Comparison of ENCODE assay signal across 31 mouse cellular contexts in the genomic region with DNA sequence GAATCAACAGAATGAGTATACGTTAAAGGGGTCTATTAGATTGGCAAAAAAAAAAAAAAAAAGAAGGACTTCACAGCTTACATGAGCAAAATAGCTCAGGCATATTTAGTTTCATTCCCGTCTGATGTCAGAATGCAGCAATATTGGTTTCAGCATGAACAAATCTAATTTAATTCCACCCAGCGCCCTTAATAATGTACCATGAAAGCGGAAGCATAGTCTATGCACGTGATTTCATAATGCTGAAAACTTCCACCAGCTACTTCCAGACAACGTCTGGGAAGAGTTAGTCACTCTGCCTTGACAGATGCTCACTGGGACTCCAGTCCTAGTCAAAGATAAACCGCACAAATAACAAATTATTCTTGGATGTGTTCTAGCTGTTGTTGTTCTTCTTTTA. TPM values are rescaled to one million over a fixed set of nuclear protein-coding genes. Genes with fewer than 3 reads are reported as not detected.
A peak's percentile ranks its signal among the peaks of the same experiment; 100 is the strongest.
DNase-seq lines count a peak whose midpoint lies in the region; ATAC-seq and TF ChIP-seq lines count a peak whose summit lies in the region.
"Had no signal": no experiment of that assay in that cellular context is flagged by ENCODE, and none has a peak within 500 bp of the region (broad histone marks: within the 10 kb centered on the region; RNA-seq: fewer than 3 reads in every experiment).

No protein-coding gene starts in this region.

- no peaks in the 10 kb centered on the region for H3K27me3 ChIP-seq in myocyte (ENCODE audit: control insufficient read depth, insufficient read depth, insufficient read length)
- H3K27me3 ChIP-seq: CH12.LX; embryonic facial prominence, embryonic 13.5 days; forebrain, embryonic 13.5 days; heart, embryonic 12.5 days; heart, embryonic 15.5 days; hindbrain, embryonic 13.5 days had no signal

- ATAC-seq in frontal cortex, adult (ENCODE audit: low TSS enrichment), result peak; percentile 39; the same call in 1 of the 2 replicates
- no peak for ATAC-seq in megakaryocyte-erythroid progenitor cell, adult 5-6 weeks (replicated peaks; ENCODE audit: low FRiP score, low TSS enrichment, poor library complexity, severe bottlenecking)
- ATAC-seq: activated CD4-positive, CD25-positive, alpha-beta regulatory T cell, adult 4 months; forebrain, embryonic 13.5 days; forebrain, embryonic 16.5 days; hindbrain, embryonic 16.5 days; inflammation-experienced regulatory T-cells, adult 6 months; intestine, embryonic 16.5 days had no signal

- no peaks in the 10 kb centered on the region for H3K79me2 ChIP-seq in myocyte (ENCODE audit: control insufficient read depth, insufficient read depth)

- no peaks in the 10 kb centered on the region for H3K36me3 ChIP-seq in myocyte (ENCODE audit: control insufficient read depth, insufficient read depth)
- H3K36me3 ChIP-seq: embryonic facial prominence, embryonic 13.5 days; forebrain, embryonic 10.5 days; G1E; heart, embryonic 12.5 days; heart, embryonic 15.5 days; hindbrain, embryonic 10.5 days; hindbrain, embryonic 13.5 days had no signal

- H3K4me3 ChIP-seq in myocyte, result no peak overlapping the region
- H3K4me3 ChIP-seq: embryonic facial prominence, embryonic 13.5 days; forebrain, embryonic 10.5 days; forebrain, embryonic 13.5 days; heart, embryonic 12.5 days; heart, embryonic 15.5 days; hindbrain, embryonic 10.5 days; hindbrain, embryonic 13.5 days had no signal

- H3ac ChIP-seq in myocyte (ENCODE audit: control insufficient read depth, insufficient read length), result no peak overlapping the region

- DNase-seq in frontal cortex, postnatal 10 days (ENCODE audit: low spot score in 2 of 2), result no peak
- peak; percentile 76 for DNase-seq in MN1 (ENCODE audit: low spot score)
- peak; percentile 41 for DNase-seq in brain, adult 2 months (ENCODE audit: low read depth, low spot score)
- DNase-seq in kidney, adult 11 months, result no peak
- DNase-seq: adrenal gland, adult 8-10 months; adrenal gland, postnatal 25 days; B cell, adult 2 months; cerebellum, adult 18-20 months; cerebellum, adult 9-10 months; cerebellum, postnatal 14 days; gastrocnemius, postnatal 25 days; heart, adult 18-20 months; heart, postnatal 10 days; heart, postnatal 36 days had no signal

- H3K4me2 ChIP-seq in myocyte (ENCODE audit: low read depth), result peak overlapping the region; percentile 48
- H3K4me2 ChIP-seq: embryonic facial prominence, embryonic 13.5 days; forebrain, embryonic 13.5 days; heart, embryonic 12.5 days; heart, embryonic 15.5 days; hindbrain, embryonic 13.5 days had no signal

- no peak for TF ChIP-seq POLR2A in myocyte (IDR thresholded peaks at IDR 0.05; ENCODE audit: insufficient read length, low read depth)

TF ChIP-seq in myocyte, 11 proteins besides CTCF, POLR2A, EP300 and RAD21:
- TF ChIP-seq SRF (IDR thresholded peaks at IDR 0.05; ENCODE audit: control insufficient read depth, insufficient read length, low read depth), result no peak
- no peak for TF ChIP-seq USF1 (IDR thresholded peaks at IDR 0.05; ENCODE audit: low read depth)
- TF ChIP-seq E2F4 (IDR thresholded peaks at IDR 0.05; ENCODE audit: insufficient read depth), result no peak
- TF ChIP-seq REST (IDR thresholded peaks at IDR 0.05; ENCODE audit: insufficient read depth, insufficient read length), result no peak
- no peak for TF ChIP-seq MYOD1 (IDR thresholded peaks at IDR 0.05; ENCODE audit: control insufficient read depth in 1 of 3, insufficient read length in 2 of 3, low read depth in 2 of 3)
- no peak for TF ChIP-seq POLR2AphosphoS2 (IDR thresholded peaks at IDR 0.05; ENCODE audit: insufficient read length, low read depth)
- no peak for TF ChIP-seq TCF12 (IDR thresholded peaks at IDR 0.05; ENCODE audit: insufficient read depth, poor library complexity, severe bottlenecking)
- TF ChIP-seq TCF3 (IDR thresholded peaks at IDR 0.05; ENCODE audit: insufficient read length, low read depth), result no peak
- TF ChIP-seq MYOG (IDR thresholded peaks at IDR 0.05; ENCODE audit: control insufficient read depth in 1 of 3, insufficient read depth in 1 of 3, insufficient read length in 2 of 3, low read depth in 2 of 3), result no peak
- no peak for TF ChIP-seq CEBPB (IDR thresholded peaks at IDR 0.05; ENCODE audit: insufficient read depth, poor library complexity, severe bottlenecking)
- TF ChIP-seq MAX (IDR thresholded peaks at IDR 0.05; ENCODE audit: low read depth), result no peak

RNA-seq across cellular contexts. Expression of gene Ptprq, which starts 15.6 kb away (rescaled TPM):
- polyA plus RNA-seq in myocyte (2012; fragmentation: generic; extraction: Trizol), result 0.10 TPM
- not detected in 2 replicates for total RNA-seq in megakaryocyte-erythroid progenitor cell, adult 5-6 weeks (2014; fragmentation: Nextera tagmentation)
- total RNA-seq in megakaryocyte-erythroid progenitor cell, adult 5-6 weeks (2017), result not detected in 2 replicates
- total RNA-seq: CH12.LX had no signal
- polyA plus RNA-seq: activated CD4-positive, CD25-positive, alpha-beta regulatory T cell, adult 4 months; forebrain, embryonic 13.5 days; G1E; inflammation-experienced regulatory T-cells, adult 6 months had no signal

Comparison
In these comparisons a context has a peak if more than half of its experiments do, and no peak if none do; other contexts are left out.
1. DNase-seq: peak in MN1 (single experiment) and brain, adult 2 months (single experiment); none in frontal cortex, postnatal 10 days (0 of 2) and kidney, adult 11 months (single experiment).